Mouse (Mus musculus) cerebellum, adult 9-10 months (tissue): Measurements from ENCODE around the gene Pax9.

ENCODE experiments used
- DNase-seq: peaks from one replicate; pipeline ENCODE4 v3.0.0; 2022

The Pax9 gene

DNA sequence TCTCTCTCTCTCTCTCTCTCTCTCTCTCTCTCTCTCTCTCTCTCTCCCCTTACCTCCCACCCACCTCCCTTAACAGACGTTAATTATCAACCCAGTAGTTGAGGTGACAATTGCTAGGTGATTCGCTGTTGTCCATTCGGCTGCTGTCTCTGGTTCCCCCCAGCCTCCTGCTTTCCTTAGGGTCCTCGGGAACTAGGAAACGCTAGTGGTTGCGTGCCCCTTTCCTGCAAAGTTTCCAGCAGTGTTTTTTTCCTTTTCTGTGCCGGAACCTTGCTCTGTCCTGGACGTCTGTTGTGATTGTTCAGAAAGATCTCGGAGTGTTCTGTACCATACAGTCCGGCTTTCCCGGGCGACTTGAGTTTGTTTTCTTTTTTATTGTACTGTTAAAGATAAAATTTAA is 6.2 kb downstream of the Pax9 start:
- no peak for DNase-seq

DNA sequence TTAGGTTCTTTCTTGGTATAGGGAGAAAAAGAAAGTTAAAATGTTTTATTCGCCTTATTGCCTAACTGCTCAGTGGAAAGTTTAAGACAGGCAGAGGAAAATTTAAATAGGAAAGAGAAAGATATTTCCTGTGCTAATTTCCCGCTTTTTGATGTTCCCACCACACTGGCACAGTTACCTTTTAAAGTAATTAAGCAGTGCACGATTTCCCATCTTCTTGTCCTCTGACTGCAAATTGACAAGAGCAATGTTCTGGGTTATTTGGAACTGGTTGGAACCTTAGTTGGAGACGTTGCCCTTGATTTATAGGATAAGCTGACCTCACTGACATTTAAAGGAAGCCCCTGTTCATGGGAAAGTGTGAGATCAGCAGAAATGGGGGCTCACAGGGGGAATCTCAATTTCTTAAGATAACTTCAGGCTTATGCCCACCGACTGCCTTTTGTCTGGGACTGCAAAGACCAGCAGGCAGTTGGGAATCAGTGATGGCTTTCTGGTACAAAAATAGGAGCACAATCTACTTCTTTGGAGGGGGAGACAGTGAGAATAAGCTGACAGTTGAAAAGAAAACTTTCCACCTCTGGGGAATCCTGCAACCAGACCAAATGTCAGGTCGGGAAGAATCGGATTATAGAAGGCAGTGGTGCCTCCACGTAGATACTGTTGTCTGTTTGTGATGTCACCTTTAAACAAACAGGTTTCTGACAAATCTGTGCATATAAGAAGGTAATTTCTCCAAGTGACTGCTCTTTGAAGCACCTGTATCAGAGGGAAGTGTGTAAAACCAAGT is 6.8 kb downstream of the Pax9 start:
- no peak for DNase-seq

DNA sequence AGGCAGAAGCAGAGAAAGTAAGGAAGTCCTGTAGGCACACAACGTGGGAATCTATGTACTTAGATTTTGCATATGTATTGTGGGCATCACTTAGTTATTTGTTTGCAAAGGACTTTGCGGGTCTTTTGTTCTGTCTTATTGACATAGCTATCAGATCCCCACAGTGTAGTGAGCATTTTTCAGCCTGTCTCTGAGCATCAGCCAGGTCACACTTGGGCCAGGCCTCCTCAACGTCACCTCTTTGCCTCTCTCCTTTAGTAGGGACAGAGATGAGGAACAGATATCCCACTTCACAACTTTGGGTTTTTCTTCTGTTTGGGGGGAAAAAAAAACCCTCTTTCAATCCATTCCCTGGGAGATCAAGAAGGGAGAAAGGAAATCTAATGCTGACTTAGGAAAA is 7.8 kb downstream of the Pax9 start:
- DNase-seq, result no peak

DNA sequence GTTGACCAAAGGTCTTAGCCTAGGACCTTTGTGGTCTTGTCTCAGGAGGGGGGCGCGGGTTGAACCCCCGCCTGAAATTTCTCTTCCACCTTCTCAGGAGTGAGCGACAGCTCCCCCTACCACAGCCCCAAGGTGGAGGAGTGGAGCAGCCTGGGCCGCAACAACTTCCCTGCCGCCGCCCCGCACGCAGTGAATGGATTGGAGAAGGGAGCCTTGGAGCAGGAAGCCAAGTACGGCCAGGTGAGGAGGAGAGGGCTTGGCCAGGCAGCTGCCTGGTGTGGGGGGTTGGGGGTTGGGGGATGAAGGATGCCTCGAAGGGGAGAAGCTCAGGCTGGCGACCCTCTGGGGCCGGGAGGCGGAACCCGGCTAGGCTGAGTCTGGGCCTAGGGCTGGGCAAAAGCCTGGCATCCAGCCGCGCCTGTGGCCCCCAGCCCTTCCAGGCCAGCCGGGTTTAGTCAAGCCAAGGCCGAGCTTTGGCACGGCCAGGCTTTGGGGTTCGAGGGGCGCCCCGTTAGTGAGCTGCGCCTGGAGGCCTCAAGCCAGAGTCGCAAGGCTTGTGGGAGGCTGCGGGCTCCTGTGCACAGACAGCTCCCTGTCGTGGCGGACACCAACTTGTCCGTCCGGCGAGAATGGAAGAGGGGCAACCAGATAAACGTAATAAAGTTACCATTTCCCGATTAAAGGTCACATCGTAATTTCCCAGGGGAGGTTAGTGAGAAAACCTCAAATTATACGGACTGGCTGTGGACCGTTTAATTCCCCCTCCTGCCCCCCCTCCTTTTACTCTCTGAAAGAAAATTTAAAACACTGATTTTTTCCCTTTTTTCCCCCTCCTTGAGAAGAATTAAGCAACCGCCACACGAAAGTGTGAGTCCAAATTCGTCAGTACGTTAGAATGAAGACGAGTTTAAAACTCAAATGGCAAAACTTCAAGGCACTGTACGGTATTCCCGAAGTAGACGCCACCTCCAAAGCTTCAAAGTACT is 8.6 kb downstream of the Pax9 start:
- no peak for DNase-seq

GRCm38 (mm10) chr12:56701004-56701403 is 9.4 kb downstream of the Pax9 start:
- no peak for DNase-seq

- DNase-seq, result no peak
These were observed 26.6 kb downstream of the Pax9 start for GRCm38 (mm10) chr12:56717971-56718706.

DNA sequence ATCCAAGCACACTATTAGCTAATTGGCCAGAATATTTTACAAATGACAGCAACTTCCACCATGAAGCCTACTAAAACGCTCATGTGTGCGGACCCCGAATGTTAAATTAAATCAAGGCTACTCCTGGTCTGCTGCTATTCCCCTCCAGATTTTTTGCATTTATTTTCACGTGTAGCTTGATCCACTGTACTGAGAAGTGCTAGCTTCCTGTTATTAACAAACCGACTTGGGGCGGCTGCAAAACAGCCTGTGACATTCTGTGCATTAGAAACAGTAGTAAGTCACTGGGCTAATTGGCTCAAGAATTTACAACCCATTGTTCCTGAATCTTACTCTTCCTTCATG is 27.1 kb downstream of the Pax9 start:
- no peak for DNase-seq

- DNase-seq, result no peak
These were observed 36.1 kb downstream of the Pax9 start for GRCm38 (mm10) chr12:56727631-56728030.

DNA sequence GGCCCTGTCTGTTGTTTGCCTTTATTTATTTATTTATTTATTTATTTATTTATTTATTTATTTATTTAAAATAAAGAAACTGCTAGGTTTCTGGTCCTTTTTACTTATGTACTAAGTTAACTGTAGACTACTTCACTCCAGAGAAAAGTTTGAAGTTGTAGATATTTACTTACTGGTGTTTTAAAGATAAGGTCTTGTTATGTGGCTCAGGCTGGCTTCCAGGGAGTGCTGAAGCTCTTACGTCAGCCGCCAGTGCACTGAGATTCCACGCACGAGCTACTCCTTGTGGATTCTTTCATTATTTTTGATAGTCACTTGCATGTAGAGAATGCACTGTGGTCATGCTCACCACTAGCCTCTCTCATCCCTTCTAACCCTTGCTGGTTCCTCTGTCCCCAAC is 45.5 kb downstream of the Pax9 start:
- DNase-seq, result no peak
